14 mouse cellular contexts compared by ENCODE assay signal in genomic region chr2:52938351-52939074, GRCm38 (mm10).
DNase-seq lines count a peak whose midpoint lies in the region; ATAC-seq and TF ChIP-seq lines count a peak whose summit lies in the region.
"Had no signal": no experiment of that assay in that cellular context is flagged by ENCODE, and none has a peak within 500 bp of the region (broad histone marks: within the 10 kb centered on the region; RNA-seq: fewer than 3 reads in every experiment).

No protein-coding gene starts in this region.

- WGBS in liver, adult 2 months: 50% methylated on average over 6 of the region's 6 CpGs
- 13% methylated on average over 6 of the region's 6 CpGs for WGBS in embryonic facial prominence, embryonic 11.5 days

- peaks cover 3% of the 10 kb centered on the region; the same call in 1 of the 2 replicates for H3K4me1 ChIP-seq in liver, adult 2 months (ENCODE audit: control insufficient read depth, insufficient read depth, low read length)
- no peaks in the 10 kb centered on the region for H3K4me1 ChIP-seq in embryonic facial prominence, embryonic 11.5 days (ENCODE audit: control insufficient read depth, insufficient read depth, low read length)

- no peaks in the 10 kb centered on the region for H3K9me3 ChIP-seq in embryonic facial prominence, embryonic 11.5 days (replicated peaks; ENCODE audit: control insufficient read depth, low read length)
- H3K9me3 ChIP-seq: liver, embryonic 12.5 days had no signal

- DNase-seq in gastrocnemius, adult 18-20 months (ENCODE audit: low spot score): peak; percentile 44
- DNase-seq in gastrocnemius, postnatal 25 days: no peak
- peak; percentile 37 for DNase-seq in liver, adult 2 months (ENCODE audit: extremely low read depth, low read depth, low spot score)
- DNase-seq in liver: no peak
- peak; percentile 67 for DNase-seq in embryonic facial prominence, embryonic 11.5 days (ENCODE audit: low spot score)
- DNase-seq in left cerebral cortex, adult 2 months (ENCODE audit: extremely low spot score in 1 of 2, low spot score in 2 of 2): no peak
- DNase-seq in urinary bladder, postnatal 10 days (ENCODE audit: low spot score): no peak
- DNase-seq: adrenal gland, postnatal 14 days; cerebellum, postnatal 36 days; gastrocnemius, postnatal 36 days; kidney, adult 9 months; midbrain, embryonic 14.5 days had no signal

- no peak for TF ChIP-seq POLR2A in liver, adult 2 months (IDR thresholded peaks at IDR 0.05; ENCODE audit: extremely low read depth, insufficient read depth, low read length)
- TF ChIP-seq POLR2A in myocyte (IDR thresholded peaks at IDR 0.05; ENCODE audit: insufficient read length, low read depth): no peak

- no peak overlapping the region for H3K4me2 ChIP-seq in embryonic facial prominence, embryonic 11.5 days (ENCODE audit: low read depth, low read length)
- H3K4me2 ChIP-seq in myocyte (ENCODE audit: low read depth): peak overlapping the region; percentile 56
- H3K4me2 ChIP-seq: liver, embryonic 12.5 days had no signal

- no peak overlapping the region for H3ac ChIP-seq in myocyte (ENCODE audit: control insufficient read depth, insufficient read length)

- H3K27me3 ChIP-seq in liver, adult 2 months (ENCODE audit: control insufficient read depth, insufficient read depth, low read length): no peaks in the 10 kb centered on the region
- no peaks in the 10 kb centered on the region for H3K27me3 ChIP-seq in embryonic facial prominence, embryonic 11.5 days (ENCODE audit: control insufficient read depth, insufficient read depth, low read length)
- H3K27me3 ChIP-seq in myocyte (ENCODE audit: control insufficient read depth, insufficient read depth, insufficient read length): no peaks in the 10 kb centered on the region
- H3K27me3 ChIP-seq: liver, embryonic 12.5 days had no signal

- no peak overlapping the region for H3K4me3 ChIP-seq in liver, adult 2 months (ENCODE audit: insufficient read depth, low read depth, low read length)
- H3K4me3 ChIP-seq in embryonic facial prominence, embryonic 11.5 days (ENCODE audit: low read depth, low read length): no peak overlapping the region
- H3K4me3 ChIP-seq in myocyte: no peak overlapping the region
- H3K4me3 ChIP-seq in left cerebral cortex, adult 2 months: no peak overlapping the region
- H3K4me3 ChIP-seq: liver, embryonic 12.5 days had no signal

- TF ChIP-seq CTCF in liver, adult 2 months (IDR thresholded peaks at IDR 0.05; ENCODE audit: low read depth, low read length): no peak
- TF ChIP-seq CTCF in left cerebral cortex, adult 2 months (IDR thresholded peaks at IDR 0.05): no peak

- ATAC-seq in embryonic facial prominence, embryonic 11.5 days (replicated peaks; ENCODE audit: insufficient number of reproducible peaks, low FRiP score, low TSS enrichment, low read depth): 0 out of 2 replicates have a peak, but pooled peaks have one; percentile 7
- ATAC-seq: liver, embryonic 12.5 days had no signal

- peaks cover 11% of the 10 kb centered on the region; the same call in 1 of the 2 replicates for H3K79me2 ChIP-seq in liver, adult 2 months (ENCODE audit: control insufficient read depth, insufficient read depth, low read length)
- no peaks in the 10 kb centered on the region for H3K79me2 ChIP-seq in myocyte (ENCODE audit: control insufficient read depth, insufficient read depth)

- no peak overlapping the region for H3K27ac ChIP-seq in liver, adult 2 months (replicated peaks; ENCODE audit: insufficient read depth, low read depth, low read length)
- H3K27ac ChIP-seq in embryonic facial prominence, embryonic 11.5 days (replicated peaks; ENCODE audit: low read depth, low read length): no peak overlapping the region
- no peak overlapping the region for H3K27ac ChIP-seq in left cerebral cortex, adult 2 months
- H3K27ac ChIP-seq: liver, embryonic 12.5 days had no signal

- intact Hi-C loops in left cerebral cortex, adult 2 months (cut with DNase I): no loop called here

- H3K9ac ChIP-seq in liver, adult 2 months (ENCODE audit: low read depth, low read length): no peak overlapping the region
- no peak overlapping the region for H3K9ac ChIP-seq in embryonic facial prominence, embryonic 11.5 days (replicated peaks; ENCODE audit: low read length)
- H3K9ac ChIP-seq: liver, embryonic 12.5 days had no signal

- no peaks in the 10 kb centered on the region for H3K36me3 ChIP-seq in liver, adult 2 months (ENCODE audit: control insufficient read depth, insufficient read depth, low read length)
- H3K36me3 ChIP-seq in embryonic facial prominence, embryonic 11.5 days (replicated peaks; ENCODE audit: control insufficient read depth, insufficient read depth, low read depth, low read length): no peaks in the 10 kb centered on the region
- H3K36me3 ChIP-seq in myocyte (ENCODE audit: control insufficient read depth, insufficient read depth): no peaks in the 10 kb centered on the region
- H3K36me3 ChIP-seq: liver, embryonic 12.5 days had no signal

TF ChIP-seq in myocyte, 11 proteins besides CTCF, POLR2A, EP300 and RAD21:
- TF ChIP-seq USF1 (IDR thresholded peaks at IDR 0.05; ENCODE audit: low read depth) (peak; percentile 61), CEBPB (IDR thresholded peaks at IDR 0.05; ENCODE audit: insufficient read depth, poor library complexity, severe bottlenecking) (no peak)

Comparison
In these comparisons a context has a peak if more than half of its experiments do, and no peak if none do; other contexts are left out.
1. DNase-seq: peak in gastrocnemius, adult 18-20 months (single experiment), liver, adult 2 months (single experiment) and embryonic facial prominence, embryonic 11.5 days (single experiment); none in gastrocnemius, postnatal 25 days (single experiment), liver (single experiment), left cerebral cortex, adult 2 months (0 of 2) and urinary bladder, postnatal 10 days (single experiment).